Mouse (Mus musculus) olfactory bulb, adult 2 months (tissue): ENCODE results near the gene Gm3286. TPM values are rescaled to one million over a fixed set of nuclear protein-coding genes. Genes with fewer than 3 reads are reported as not detected.
"Not testable (repeated sequence)": the region's sequence is repeated elsewhere in the genome, so short reads cannot be mapped to it uniquely, and the experiment has no call there.

Experiments used
- H3K27ac ChIP-seq: fragments of 200-500 bp; 2 replicates; pipeline ENCODE4 v1.5.1; 2012; ENCODE audit warnings: low read depth, low read length; ENCODE audit not compliant: insufficient read depth
- H3K4me1 ChIP-seq: fragments of 200-500 bp; 2 replicates; pipeline ENCODE4 v1.6.1; 2012; ENCODE audit warnings: low read length; ENCODE audit not compliant: control insufficient read depth, insufficient read depth
- H3K4me3 ChIP-seq: fragments of 200-500 bp; 2 replicates; pipeline ENCODE4 v1.5.1; 2012; ENCODE audit warnings: mild to moderate bottlenecking, low read depth, low read length, moderate library complexity; ENCODE audit not compliant: insufficient read depth
- polyA plus RNA-seq: library from polyadenylated mRNA; stranded (reverse); fragments of >200 nt; gene quantifications from 2 replicates; pipeline ENCODE4 v1.2.4, GENCODE M21; 2012; ENCODE audit warnings: low replicate concordance; ENCODE audit not compliant: missing spikeins, insufficient read depth, insufficient read length

Gene Gm3286
- polyA plus RNA-seq, result not detected in 2 replicates

DNA sequence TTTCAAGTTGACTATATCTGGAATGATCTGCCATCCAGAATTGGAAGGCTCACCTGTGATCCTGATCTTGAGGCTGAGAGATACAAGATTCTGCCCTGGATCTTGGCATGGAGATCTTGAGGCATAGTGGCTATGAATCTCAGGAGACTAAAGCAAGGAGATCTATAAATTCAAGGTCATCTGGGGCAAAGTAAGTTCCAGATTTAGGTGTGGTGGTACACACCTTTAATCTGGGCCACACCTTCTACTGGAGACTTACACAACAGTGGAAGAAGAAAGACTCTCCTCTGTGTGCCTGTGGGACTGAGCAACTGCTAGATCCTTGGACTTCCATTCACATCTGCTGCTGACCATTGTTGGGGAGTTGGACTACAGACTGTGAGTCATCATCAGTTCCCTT, at the start of gene Gm3286:
Gene Gm3286, plus strand, starts transcription at position 301 of the 400 bp plus-strand sequence.
- not testable (repeated sequence) for H3K27ac ChIP-seq, H3K4me3 ChIP-seq, H3K4me1 ChIP-seq

Other genes with a start within 250 kb of the Gm3286 start
- gene Gm10424, start 238.0 kb upstream of the Gm3286 start, polyA plus RNA-seq, result not detected in 2 replicates
- gene Gm3259, start 204.8 kb upstream of the Gm3286 start, polyA plus RNA-seq, result not detected in 2 replicates
- gene D5Ertd577e, start 54.0 kb upstream of the Gm3286 start, polyA plus RNA-seq, result not detected in 2 replicates
- not detected in 2 replicates for gene Gm7971, start 84.1 kb downstream of the Gm3286 start, polyA plus RNA-seq
- not detected in 2 replicates for gene Gm7978, start 225.4 kb downstream of the Gm3286 start, polyA plus RNA-seq
- not detected in 2 replicates for gene Gm7982, start 231.3 kb downstream of the Gm3286 start, polyA plus RNA-seq